Mouse (Mus musculus) kidney, adult 2 months (tissue): ENCODE data around the gene Zmym6.

ENCODE experiments used
- CTCF ChIP-seq: fragments of 200-500 bp; conservative IDR thresholded peaks from 2 replicates; pipeline ENCODE4 v1.5.1; 2011; ENCODE audit warnings: low read depth, mild to moderate bottlenecking, control low read depth, low read length, moderate library complexity, mixed read lengths; ENCODE audit not compliant: insufficient read depth, insufficient read length
- POLR2A ChIP-seq: fragments of 200-500 bp; IDR thresholded peaks from one replicate; pipeline ENCODE4 v1.6.1; 2011; ENCODE audit warnings: low read depth, low read length, control low read depth

DNA sequence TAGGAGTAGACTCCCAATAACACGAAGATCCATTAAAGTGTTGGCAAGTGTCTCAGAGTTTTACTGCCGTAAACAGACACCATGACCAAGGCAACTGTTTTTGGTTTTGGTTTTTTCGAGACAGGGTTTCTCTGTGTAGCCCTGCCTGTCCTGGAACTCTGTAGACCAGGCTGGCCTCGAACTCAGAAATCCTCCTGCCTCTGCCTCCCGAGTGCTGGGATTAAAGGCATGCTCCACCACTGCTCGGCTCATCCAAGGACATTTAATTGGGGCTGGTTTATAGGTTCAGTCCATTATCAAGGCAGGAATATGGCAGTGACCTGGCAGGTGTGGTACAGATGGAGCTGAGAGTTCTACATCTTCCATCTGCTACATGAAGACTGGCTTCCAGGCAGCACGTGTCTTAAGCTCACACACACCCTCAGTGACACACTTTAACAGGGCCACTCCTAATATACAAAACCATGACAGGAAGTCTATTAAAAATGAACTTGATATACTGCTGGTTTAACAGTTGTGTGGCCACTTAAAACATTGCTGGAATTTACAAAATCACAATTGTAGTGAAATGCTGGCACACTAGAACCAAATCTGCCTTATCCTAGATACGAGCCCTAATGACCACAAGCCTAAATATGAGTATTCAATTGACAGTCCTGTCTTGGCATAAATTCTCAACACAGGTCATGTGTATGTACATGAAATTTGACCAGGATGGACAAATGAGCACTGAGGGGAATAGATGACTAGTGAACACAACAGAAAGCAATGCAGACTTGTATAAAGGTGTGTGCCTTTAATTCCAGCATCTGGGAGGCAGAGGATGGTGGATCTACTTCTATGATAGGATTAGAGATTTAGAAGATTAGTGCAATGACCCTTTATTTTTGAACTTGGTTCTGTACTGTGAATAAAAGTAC is 39.0 kb upstream of the Zmym6 start:
- TF ChIP-seq CTCF (no peak), POLR2A (no peak)
